Mouse (Mus musculus) MEL (cell line): Measurements from ENCODE around the gene Rin1. TPM values are rescaled to one million over a fixed set of nuclear protein-coding genes. Genes with fewer than 3 reads are reported as not detected.
A peak's percentile ranks its signal among the peaks of the same experiment; 100 is the strongest.

Experiments
- DNase-seq: peaks from one replicate; pipeline ENCODE4 v3.0.0; 2011; ENCODE audit warnings: low read depth, low spot score
- H3K27ac ChIP-seq: 2 replicates; pipeline ENCODE4 v1.5.1; 2012; ENCODE audit warnings: low read depth, mild to moderate bottlenecking, control low read depth, low read length, moderate library complexity; ENCODE audit not compliant: control insufficient read depth
- H3K27me3 ChIP-seq, 2 experiments: fragments of 150-350 bp in 1 of 2; sonication (generic) in 1 of 2; 2 replicates each; pipeline ENCODE4 v1.6.1; 2012; ENCODE audit warnings: low read length in 2 of 2, mild to moderate bottlenecking in 2 of 2, improper control_type of control experiment in 1 of 2, moderate library complexity in 1 of 2; ENCODE audit not compliant: insufficient read depth in 2 of 2, control insufficient read depth in 1 of 2
- H3K36me3 ChIP-seq, 2 experiments: 2 replicates each; pipeline ENCODE4 v1.6.1; 2012 to 2014; ENCODE audit warnings: low read length in 2 of 2, improper control_type of control experiment in 1 of 2, inconsistent platforms in 1 of 2, mild to moderate bottlenecking in 1 of 2; ENCODE audit not compliant: insufficient read depth in 2 of 2, control insufficient read depth in 1 of 2
- H3K4me1 ChIP-seq, 2 experiments: fragments of 150-350 bp in 1 of 2; sonication (generic) in 1 of 2; 2 replicates each; pipeline ENCODE4 v1.6.1; 2012; ENCODE audit warnings: low read length in 2 of 2, improper control_type of control experiment in 1 of 2, mild to moderate bottlenecking in 1 of 2; ENCODE audit not compliant: insufficient read depth in 2 of 2, control insufficient read depth in 1 of 2
- H3K4me3 ChIP-seq, 2 experiments: fragments of 150-350 bp in 1 of 2; sonication (generic) in 1 of 2; 2 replicates each; pipeline ENCODE4 v1.5.1; 2012; ENCODE audit warnings: low read depth in 2 of 2, low read length in 2 of 2, mild to moderate bottlenecking in 2 of 2, moderate library complexity in 2 of 2, control low read depth in 1 of 2, improper control_type of control experiment in 1 of 2; ENCODE audit not compliant: control insufficient read depth in 1 of 2, insufficient read depth in 1 of 2
- H3K79me2 ChIP-seq: 2 replicates; pipeline ENCODE4 v1.6.1; 2012; ENCODE audit warnings: mild to moderate bottlenecking, low read length, moderate library complexity; ENCODE audit not compliant: control insufficient read depth, poor library complexity, insufficient read depth
- H3K9ac ChIP-seq: 2 replicates; pipeline ENCODE4 v1.6.1; 2012; ENCODE audit warnings: low read depth, mild to moderate bottlenecking, control low read depth, low read length, moderate library complexity; ENCODE audit not compliant: control insufficient read depth, poor library complexity, severe bottlenecking
- H3K9me3 ChIP-seq: fragments of 150-350 bp; sonication (generic); replicated peaks from 2 replicates; pipeline ENCODE4 v1.6.1; 2012; ENCODE audit warnings: mild to moderate bottlenecking, low read length, improper control_type of control experiment, moderate library complexity; ENCODE audit not compliant: insufficient read depth
- BHLHE40 ChIP-seq: IDR thresholded peaks from 2 replicates; pipeline ENCODE4 v1.6.1; 2012; ENCODE audit warnings: low read depth, mild to moderate bottlenecking, inconsistent platforms, low read length, improper control_type of control experiment, borderline replicate concordance
- CHD2 ChIP-seq: IDR thresholded peaks from 2 replicates; pipeline ENCODE4 v1.6.1; 2011; ENCODE audit warnings: low read length, improper control_type of control experiment
- CTCF ChIP-seq, 3 experiments: IDR thresholded peaks in 2 of 3; conservative IDR thresholded peaks in 1 of 3; 2 replicates each; pipeline ENCODE4 v1.5.1; 2011 to 2012; ENCODE audit warnings: low read length in 3 of 3, low read depth in 2 of 3, mild to moderate bottlenecking in 2 of 3, improper control_type of control experiment in 1 of 3, inconsistent platforms in 1 of 3, mixed read lengths in 1 of 3, moderate library complexity in 1 of 3; ENCODE audit not compliant: control insufficient read depth in 1 of 3, insufficient read depth in 1 of 3, poor library complexity in 1 of 3, severe bottlenecking in 1 of 3
- E2F4 ChIP-seq: IDR thresholded peaks from 2 replicates; pipeline ENCODE4 v1.6.1; 2011; ENCODE audit warnings: low read depth, low read length, improper control_type of control experiment, borderline replicate concordance
- ELF1 ChIP-seq: IDR thresholded peaks from 2 replicates; pipeline ENCODE4 v1.6.1; 2014; ENCODE audit warnings: low read depth, mild to moderate bottlenecking, inconsistent platforms, low read length, improper control_type of control experiment, moderate library complexity
- EP300 ChIP-seq, 2 experiments: IDR thresholded peaks; 2 replicates each; pipeline ENCODE4 v1.6.1; 2011; ENCODE audit warnings: improper control_type of control experiment in 2 of 2, low read length in 2 of 2, low read depth in 1 of 2, mild to moderate bottlenecking in 1 of 2
- ETS1 ChIP-seq: IDR thresholded peaks from 2 replicates; pipeline ENCODE4 v1.6.1; 2012; ENCODE audit warnings: low read depth, mild to moderate bottlenecking, inconsistent platforms, low read length, improper control_type of control experiment, moderate library complexity
- GABPA ChIP-seq: IDR thresholded peaks from 2 replicates; pipeline ENCODE4 v1.6.1; 2012; ENCODE audit warnings: low read depth, mild to moderate bottlenecking, inconsistent platforms, low read length, improper control_type of control experiment, moderate library complexity
- GATA1 ChIP-seq: IDR thresholded peaks from 2 replicates; pipeline ENCODE4 v1.6.1; 2011; ENCODE audit warnings: low read depth, low read length, improper control_type of control experiment
- JUND ChIP-seq: IDR thresholded peaks from 2 replicates; pipeline ENCODE4 v1.6.1; 2011; ENCODE audit warnings: low read depth, mild to moderate bottlenecking, improper control_type of control experiment, low read length
- KAT2A ChIP-seq: conservative IDR thresholded peaks from 2 replicates; pipeline ENCODE4 v1.6.1; 2012; ENCODE audit warnings: low read depth, low read length, improper control_type of control experiment, inconsistent platforms
- MAFK ChIP-seq: IDR thresholded peaks from 2 replicates; pipeline ENCODE4 v1.6.1; 2011; ENCODE audit warnings: low read depth, mild to moderate bottlenecking, low read length, improper control_type of control experiment, borderline replicate concordance
- MAX ChIP-seq: IDR thresholded peaks from 2 replicates; pipeline ENCODE4 v1.6.1; 2011; ENCODE audit warnings: low read length, improper control_type of control experiment
- MAZ ChIP-seq: IDR thresholded peaks from 2 replicates; pipeline ENCODE4 v1.6.1; 2012; ENCODE audit warnings: low read depth, mild to moderate bottlenecking, inconsistent platforms, low read length, improper control_type of control experiment
- MEF2A ChIP-seq: IDR thresholded peaks from 2 replicates; pipeline ENCODE4 v1.6.1; 2014; ENCODE audit warnings: low read depth, mild to moderate bottlenecking, inconsistent platforms, low read length, improper control_type of control experiment; ENCODE audit not compliant: poor library complexity, insufficient replicate concordance, severe bottlenecking; ENCODE audit errors: extremely low read depth
- MXI1 ChIP-seq: IDR thresholded peaks from 2 replicates; pipeline ENCODE4 v1.6.1; 2011; ENCODE audit warnings: mild to moderate bottlenecking, low read depth, low read length, improper control_type of control experiment
- MYB ChIP-seq: IDR thresholded peaks from 2 replicates; pipeline ENCODE4 v1.6.1; 2011; ENCODE audit warnings: mild to moderate bottlenecking, low read depth, low read length, improper control_type of control experiment
- MYC ChIP-seq: IDR thresholded peaks from 2 replicates; pipeline ENCODE4 v1.6.1; 2011; ENCODE audit warnings: low read depth, mild to moderate bottlenecking, low read length, improper control_type of control experiment, moderate library complexity
- NELFE ChIP-seq: IDR thresholded peaks from 2 replicates; pipeline ENCODE4 v1.6.1; 2011; ENCODE audit warnings: low read depth, low read length, improper control_type of control experiment
- NRF1 ChIP-seq: IDR thresholded peaks from 2 replicates; pipeline ENCODE4 v1.6.1; 2014; ENCODE audit warnings: low read depth, mild to moderate bottlenecking, inconsistent platforms, low read length, improper control_type of control experiment, moderate library complexity; ENCODE audit not compliant: poor library complexity, insufficient read depth, severe bottlenecking
- POLR2A ChIP-seq, 2 experiments: IDR thresholded peaks; 2 replicates each; pipeline ENCODE4 v1.6.1; 2011 to 2012; ENCODE audit warnings: low read length in 2 of 2, mild to moderate bottlenecking in 2 of 2, control low read depth in 1 of 2, improper control_type of control experiment in 1 of 2, low read depth in 1 of 2, moderate library complexity in 1 of 2; ENCODE audit not compliant: control insufficient read depth in 1 of 2, insufficient read depth in 1 of 2, poor library complexity in 1 of 2
- POLR2AphosphoS5 ChIP-seq: IDR thresholded peaks from 2 replicates; pipeline ENCODE4 v1.6.1; 2012; ENCODE audit warnings: low read depth, borderline replicate concordance, mild to moderate bottlenecking, inconsistent platforms, low read length, moderate library complexity, mixed read lengths
- RAD21 ChIP-seq: IDR thresholded peaks from 2 replicates; pipeline ENCODE4 v1.6.1; 2011; ENCODE audit warnings: mild to moderate bottlenecking, low read depth, low read length, improper control_type of control experiment
- RCOR1 ChIP-seq: IDR thresholded peaks from 2 replicates; pipeline ENCODE4 v1.6.1; 2012; ENCODE audit warnings: low read depth, mild to moderate bottlenecking, inconsistent platforms, low read length, improper control_type of control experiment
- SIN3A ChIP-seq: IDR thresholded peaks from 2 replicates; pipeline ENCODE4 v1.6.1; 2012; ENCODE audit warnings: low read length, improper control_type of control experiment, inconsistent platforms
- SMC3 ChIP-seq: IDR thresholded peaks from 2 replicates; pipeline ENCODE4 v1.6.1; 2011; ENCODE audit warnings: low read depth, low read length, improper control_type of control experiment
- TAL1 ChIP-seq: IDR thresholded peaks from 2 replicates; pipeline ENCODE4 v1.6.1; 2012; ENCODE audit warnings: mild to moderate bottlenecking, inconsistent platforms, low read length, moderate library complexity, mixed read lengths
- TBP ChIP-seq: IDR thresholded peaks from 2 replicates; pipeline ENCODE4 v1.8.0; 2011; ENCODE audit warnings: low read depth, low read length, improper control_type of control experiment
- TCF12 ChIP-seq: IDR thresholded peaks from 2 replicates; pipeline ENCODE4 v1.6.1; 2014; ENCODE audit warnings: low read depth, mild to moderate bottlenecking, inconsistent platforms, low read length, improper control_type of control experiment, moderate library complexity
- UBTF ChIP-seq: IDR thresholded peaks from 2 replicates; pipeline ENCODE4 v1.6.1; 2012; ENCODE audit warnings: low read depth, mild to moderate bottlenecking, inconsistent platforms, low read length, improper control_type of control experiment, moderate library complexity, borderline replicate concordance; ENCODE audit not compliant: insufficient read depth
- USF1 ChIP-seq: IDR thresholded peaks from 2 replicates; pipeline ENCODE4 v1.6.1; 2014; ENCODE audit warnings: low read depth, mild to moderate bottlenecking, inconsistent platforms, low read length, improper control_type of control experiment, moderate library complexity
- USF2 ChIP-seq, 2 experiments: IDR thresholded peaks; 2 replicates each; pipeline ENCODE4 v1.6.1; 2011 to 2012; ENCODE audit warnings: improper control_type of control experiment in 2 of 2, low read length in 2 of 2, borderline replicate concordance in 1 of 2, inconsistent platforms in 1 of 2, low read depth in 1 of 2, mild to moderate bottlenecking in 1 of 2; ENCODE audit not compliant: insufficient read depth in 1 of 2
- ZC3H11A ChIP-seq: IDR thresholded peaks from 2 replicates; pipeline ENCODE4 v1.6.1; 2012; ENCODE audit warnings: low read depth, mild to moderate bottlenecking, inconsistent platforms, low read length, improper control_type of control experiment
- ZKSCAN1 ChIP-seq: IDR thresholded peaks from 2 replicates; pipeline ENCODE4 v1.6.1; 2012; ENCODE audit warnings: low read depth, mild to moderate bottlenecking, inconsistent platforms, low read length, improper control_type of control experiment, moderate library complexity
- ZNF384 ChIP-seq: IDR thresholded peaks from 2 replicates; pipeline ENCODE4 v1.6.1; 2012; ENCODE audit warnings: low read depth, mild to moderate bottlenecking, inconsistent platforms, low read length, improper control_type of control experiment
- polyA plus RNA-seq, 2 experiments: library from polyadenylated mRNA; stranded (reverse) in 1 of 2; unstranded in 1 of 2; fragments of >175 nt in 1 of 2; fragments of >200 nt in 1 of 2; gene quantifications; 2 replicates each; pipeline versions ENCODE4 v1.2.1 to v1.2.4; 2012; ENCODE audit warnings: low replicate concordance in 2 of 2, low read depth in 1 of 2; ENCODE audit not compliant: insufficient read length in 2 of 2, insufficient read depth in 1 of 2, missing spikeins in 1 of 2
- total RNA-seq: library from RNA; depleted of rRNA; stranded (reverse); fragments of 300-350 nt; gene quantifications from 2 replicates; pipeline ENCODE4 v1.2.3, GENCODE M21; 2012

Rin1 gene
- total and polyA plus RNA-seq, 3 experiments = 0.42 to 1.3 TPM; not detected in 1

GRCm38 (mm10) chr19:5023621-5024479, 26.4 kb upstream of the Rin1 start, which contains the start of gene Slc29a2:
Gene Slc29a2, plus strand, starts transcription at chr19:5023860.
- Histone ChIP-seq H3K36me3 (peaks cover 0 to 2% of the 10 kb centered on the region in 2 experiments; a peak in 1 of 4 replicates), H3K27ac (peak within 1 kb of the TSS; percentile 63), H3K9ac (peak within 1 kb of the TSS; percentile 77), H3K4me3 (peak within 1 kb of the TSS; percentile 66 to 97), H3K27me3 (no peaks in the 10 kb centered on the region), H3K9me3 (no peaks in the 10 kb centered on the region), H3K79me2 (no peaks in the 10 kb centered on the region; the same call in 1 of the 2 replicates), H3K4me1 (peaks cover 0 to 1% of the 10 kb centered on the region in 2 experiments; a peak in 1 of 4 replicates)
- DNase-seq = peak; percentile 94
- no peak for TF ChIP-seq JUND
- no peak for TF ChIP-seq BHLHE40
- TF ChIP-seq MAFK = no peak
- TF ChIP-seq NRF1 = no peak
- TF ChIP-seq SMC3 = no peak; the same call in 1 of the 2 replicates
- TF ChIP-seq TAL1 = no peak
- TF ChIP-seq RAD21 = no peak
- no peak for TF ChIP-seq RCOR1
- no peak for TF ChIP-seq USF2 (IDR thresholded peaks at IDR 0.05; ENCODE audit: borderline replicate concordance in 1 of 2, insufficient read depth in 1 of 2, low read depth in 1 of 2, low read length in 2 of 2)
- peak; percentile 84 for TF ChIP-seq MYC
- TF ChIP-seq KAT2A = no peak; the same call in 1 of the 2 replicates
- no peak for TF ChIP-seq MAZ
- no peak for TF ChIP-seq CHD2
- no peak for TF ChIP-seq ETS1
- TF ChIP-seq GABPA = no peak
- TF ChIP-seq SIN3A = peak; percentile 75
- TF ChIP-seq ELF1 = 0 out of 2 replicates have a peak, but pooled peaks have one; percentile 63
- TF ChIP-seq MEF2A = no peak
- TF ChIP-seq ZC3H11A = no peak
- no peak for TF ChIP-seq ZNF384
- no peak for TF ChIP-seq UBTF
- peak; percentile 84 for TF ChIP-seq MXI1
- peak; percentile 33; the same call in 1 of the 2 replicates for TF ChIP-seq TCF12
- TF ChIP-seq CTCF (IDR thresholded peaks at IDR 0.05 in 2 of 3, conservative IDR thresholded peaks at IDR 0.05 in 1 of 3; ENCODE audit: control insufficient read depth in 1 of 3, insufficient read depth in 1 of 3, low read depth in 2 of 3, low read length in 3 of 3, poor library complexity in 1 of 3, severe bottlenecking in 1 of 3) = no peak
- TF ChIP-seq POLR2AphosphoS5 = no peak
- no peak for TF ChIP-seq GATA1
- peak; percentile 61 to 81 for TF ChIP-seq POLR2A (IDR thresholded peaks at IDR 0.05; ENCODE audit: control insufficient read depth in 1 of 2, insufficient read depth in 1 of 2, low read depth in 1 of 2, low read length in 2 of 2, poor library complexity in 1 of 2)
- no peak for TF ChIP-seq USF1
- TF ChIP-seq MAX = peak; percentile 76
- no peak for TF ChIP-seq ZKSCAN1
- TF ChIP-seq EP300 (IDR thresholded peaks at IDR 0.05; ENCODE audit: low read depth in 1 of 2, low read length in 2 of 2) = no peak
- TF ChIP-seq MYB = no peak
- no peak for TF ChIP-seq E2F4
- peak; percentile 84 for TF ChIP-seq NELFE
- TF ChIP-seq TBP = 0 out of 2 replicates have a peak, but pooled peaks have one; percentile 26
